Mouse (Mus musculus) regulatory T cell (primary cell): Measurements from ENCODE around the gene Wt1.

Experiments used
- in situ Hi-C: fragments of 300-600 bp; cut with MboI, MseI; formaldehyde crosslinking; loops from one replicate; pipeline ENCODE4 v1.15.1; 2025; ENCODE audit warnings: high pct_unique_total_duplicates

Gene Wt1

GRCm38 (mm10) chr2:105185768-105186529, 59.6 kb downstream of the Wt1 start:
- in situ Hi-C loops = no loop called here

DNA sequence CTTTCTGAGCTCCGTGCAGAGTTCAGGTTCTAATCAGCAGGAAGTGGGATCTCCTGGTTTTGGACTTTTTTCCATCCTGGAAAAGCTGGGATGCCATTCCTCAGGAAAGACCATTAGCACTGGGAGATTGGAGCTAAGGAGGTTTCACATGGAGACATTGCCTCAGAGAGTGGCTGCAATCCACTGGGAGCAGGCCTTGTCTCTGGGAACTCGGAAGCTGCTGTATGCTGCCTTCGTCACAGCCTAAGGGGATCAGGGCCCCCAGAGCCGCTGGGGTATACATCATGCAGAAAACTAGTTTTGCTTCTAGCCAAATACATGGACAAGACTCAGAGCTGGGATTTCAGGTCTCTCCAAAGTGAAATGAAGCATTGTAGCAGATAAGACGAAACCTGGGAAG, 60.3 kb downstream of the Wt1 start:
- in situ Hi-C loops = no loop called here

- in situ Hi-C loops = no loop called here
Observed at GRCm38 (mm10) chr2:105188182-105188581, 61.9 kb downstream of the Wt1 start.

DNA sequence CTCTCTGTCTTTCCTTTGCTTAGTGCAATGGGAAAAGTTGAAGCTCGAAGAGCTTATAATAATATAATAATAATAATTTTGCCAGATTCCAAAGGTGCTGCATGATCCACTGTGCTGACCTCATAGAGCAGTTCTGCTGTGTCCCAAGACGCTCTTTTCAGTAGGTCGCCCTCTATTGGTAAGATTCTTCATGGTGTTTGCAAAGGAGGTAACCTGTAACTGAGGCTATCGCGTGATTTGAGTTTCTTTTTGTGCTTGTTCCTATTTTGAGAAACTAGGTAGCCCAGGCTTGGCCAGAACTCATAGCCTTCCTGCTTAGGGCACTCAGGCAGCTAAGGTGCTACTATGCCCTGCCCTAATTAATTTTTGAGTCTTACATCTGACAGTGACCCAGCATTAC, 63.0 kb downstream of the Wt1 start:
- in situ Hi-C loops = no loop called here

GRCm38 (mm10) chr2:105200152-105200551, 73.8 kb downstream of the Wt1 start:
- in situ Hi-C loops = no loop called here

DNA sequence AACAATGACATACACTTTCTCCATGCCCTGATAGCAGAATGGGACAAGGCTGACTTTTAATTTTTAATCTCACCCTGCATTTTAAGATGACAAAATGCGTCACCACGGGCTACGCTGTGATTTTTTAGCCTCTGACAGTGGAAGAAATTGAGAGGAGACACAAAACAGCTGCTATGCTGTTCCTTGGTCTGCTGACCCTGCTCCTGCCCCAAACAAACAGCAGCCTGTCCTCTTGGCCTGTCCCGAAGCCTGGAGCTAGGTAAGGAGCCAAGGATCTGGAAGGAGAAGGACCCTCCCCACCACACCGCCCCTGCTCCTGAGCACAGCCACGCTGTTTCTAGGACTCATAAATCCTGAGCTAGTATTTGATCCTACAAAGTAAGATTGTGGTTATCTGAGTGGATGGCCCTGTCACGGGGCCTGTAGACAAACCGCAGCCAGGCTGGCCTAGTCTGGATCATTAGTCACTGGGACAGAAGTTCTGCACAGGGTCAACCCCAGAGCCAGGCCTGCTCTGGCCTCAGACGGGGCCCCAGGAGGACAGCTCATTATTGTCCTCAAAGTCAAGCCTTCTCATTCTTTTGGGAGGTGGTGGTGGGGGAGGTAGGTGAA, 80.3 kb downstream of the Wt1 start:
- in situ Hi-C loops = no loop called here

DNA sequence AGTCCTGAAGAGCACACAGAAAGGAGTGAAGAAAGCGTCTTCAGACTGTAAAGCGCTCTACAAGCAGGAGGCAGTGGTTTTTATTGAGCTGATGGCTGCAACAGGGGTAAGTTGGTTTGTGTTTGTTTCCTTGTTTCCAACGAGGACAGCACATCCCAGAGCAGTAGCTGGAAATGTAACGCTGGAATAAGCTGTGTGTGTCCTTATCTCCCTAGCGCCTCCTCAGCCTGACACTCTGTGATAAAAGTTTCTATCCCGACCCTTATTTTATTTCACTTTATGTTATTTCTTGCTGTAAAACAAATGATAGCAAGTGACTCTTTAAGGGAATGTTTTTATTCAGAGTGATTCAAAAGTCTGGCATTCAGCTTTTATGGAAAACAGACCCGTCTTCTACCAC, 86.5 kb downstream of the Wt1 start:
- in situ Hi-C loops = no loop called here

- in situ Hi-C loops = no loop called here
Observed at GRCm38 (mm10) chr2:105215914-105216313, 89.6 kb downstream of the Wt1 start.

DNA sequence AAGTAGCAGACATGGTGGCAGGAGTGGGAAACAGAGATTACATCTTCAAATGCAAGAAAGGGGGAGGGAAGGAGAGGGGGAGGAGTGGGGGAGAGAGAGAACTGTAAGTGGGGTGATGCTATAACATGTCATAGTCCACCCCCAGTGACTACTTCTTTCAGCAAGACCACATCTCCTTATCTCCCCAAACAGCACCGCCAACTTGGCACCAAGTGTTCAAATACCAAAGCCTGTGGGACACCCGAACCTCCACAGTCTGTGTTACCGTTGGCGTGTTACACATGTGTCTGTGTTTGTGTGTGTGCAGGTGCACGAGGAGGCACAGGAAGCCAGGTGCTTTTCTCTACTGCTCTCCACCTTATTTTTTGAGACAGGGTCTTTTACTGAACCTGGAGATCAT, 92.9 kb downstream of the Wt1 start:
- in situ Hi-C loops = no loop called here

DNA sequence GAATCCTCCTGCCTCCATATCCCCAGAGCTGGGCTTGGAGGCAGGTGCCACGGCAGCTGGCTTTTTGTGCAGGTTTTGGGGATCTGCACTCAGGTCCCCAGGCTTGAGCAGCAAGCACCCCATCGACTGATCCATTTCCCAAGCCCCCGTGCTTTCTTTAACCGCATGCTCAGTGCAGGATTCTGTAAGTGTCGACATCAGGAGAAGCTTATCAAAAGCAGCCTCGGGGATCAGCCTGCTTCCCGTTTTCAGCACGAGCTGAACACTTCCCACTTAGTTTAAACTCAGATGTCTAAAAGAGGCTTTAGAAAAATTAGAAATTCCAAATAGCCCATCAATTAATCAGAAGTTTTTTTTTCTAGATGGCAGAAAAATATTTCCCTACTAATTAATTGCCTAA, 93.3 kb downstream of the Wt1 start:
- in situ Hi-C loops = no loop called here

GRCm38 (mm10) chr2:105220738-105221303, 94.5 kb downstream of the Wt1 start:
- in situ Hi-C loops = no loop called here
